Mouse (Mus musculus): ENCODE measurements around the gene Tmem63a. TPM values are rescaled to one million over a fixed set of nuclear protein-coding genes. Genes with fewer than 3 reads are reported as not detected.

Gene Tmem63a
- polyA plus RNA-seq, 1 experiment from 2014 or later, result 1.2 TPM

DNA sequence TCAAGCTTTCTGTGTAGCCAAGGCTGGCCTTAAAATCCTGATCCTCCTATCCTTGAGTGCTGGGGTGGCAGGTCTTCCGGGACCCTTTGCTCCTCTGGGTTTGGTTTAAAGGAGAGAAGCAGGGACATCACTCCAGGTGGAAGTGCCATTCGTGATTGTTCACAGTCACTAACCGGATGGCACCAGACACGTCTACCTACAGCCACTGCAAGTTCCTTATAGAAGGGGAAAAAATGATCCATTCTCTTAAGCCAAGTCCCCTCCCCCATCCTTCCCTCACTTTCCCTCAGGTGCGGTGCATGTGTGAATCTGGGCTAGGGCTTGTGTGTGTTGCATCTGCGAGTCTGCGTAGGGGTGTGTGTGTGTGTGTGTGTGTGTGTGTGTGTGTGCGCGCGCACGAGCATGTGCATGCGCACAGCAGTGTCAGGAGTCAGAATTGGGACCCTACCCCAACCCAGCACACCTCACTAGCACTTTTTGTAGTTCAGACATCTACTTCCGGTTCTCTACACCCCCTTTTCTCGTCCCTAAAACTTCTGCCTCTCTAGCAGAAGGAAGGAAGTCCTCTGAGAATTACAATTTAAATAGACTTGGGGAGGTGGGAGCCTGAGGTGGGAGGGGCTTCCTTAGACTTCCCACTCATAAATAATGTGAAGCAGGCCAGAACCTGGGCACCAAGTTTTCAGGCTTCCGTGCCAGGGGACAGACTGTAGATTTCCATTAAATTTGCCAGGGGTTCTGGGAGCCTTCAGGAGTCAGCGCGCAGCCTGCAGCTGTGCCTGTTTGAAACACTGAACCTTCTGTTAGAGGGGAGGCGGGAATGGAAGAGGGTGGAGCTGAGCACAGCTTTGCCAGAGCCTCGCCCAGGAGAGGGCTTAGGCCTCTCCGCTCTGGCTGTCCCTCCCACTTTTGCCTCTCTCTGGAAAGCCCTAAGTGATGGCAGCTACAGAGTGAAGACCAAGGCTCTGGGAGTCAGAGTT is 3.1 kb downstream of the Tmem63a start:
- peaks cover 37% of the 10 kb centered on the region for H3K27me3 ChIP-seq (ENCODE audit: control insufficient read depth, insufficient read depth, low read depth, low read length)
- no peak for ATAC-seq
- no peaks in the 10 kb centered on the region for H3K36me3 ChIP-seq (ENCODE audit: control insufficient read depth, insufficient read depth, low read length)
- H3K4me1 ChIP-seq (ENCODE audit: control insufficient read depth, insufficient read depth, low read length), result peaks cover 11% of the 10 kb centered on the region; the same call in 1 of the 2 replicates
- no peaks in the 10 kb centered on the region for H3K9me3 ChIP-seq (replicated peaks; ENCODE audit: control insufficient read depth, low read length, poor library complexity, severe bottlenecking)
- H3K4me3 ChIP-seq (ENCODE audit: low read depth, low read length), result no peak overlapping the region
- no peak overlapping the region for H3K27ac ChIP-seq (ENCODE audit: low read length)
- WGBS, result 27% methylated on average over 20 of the region's 20 CpGs
- no peak overlapping the region for H3K9ac ChIP-seq (ENCODE audit: low read depth, low read length)
- no peak overlapping the region for H3K4me2 ChIP-seq (ENCODE audit: low read length)

DNA sequence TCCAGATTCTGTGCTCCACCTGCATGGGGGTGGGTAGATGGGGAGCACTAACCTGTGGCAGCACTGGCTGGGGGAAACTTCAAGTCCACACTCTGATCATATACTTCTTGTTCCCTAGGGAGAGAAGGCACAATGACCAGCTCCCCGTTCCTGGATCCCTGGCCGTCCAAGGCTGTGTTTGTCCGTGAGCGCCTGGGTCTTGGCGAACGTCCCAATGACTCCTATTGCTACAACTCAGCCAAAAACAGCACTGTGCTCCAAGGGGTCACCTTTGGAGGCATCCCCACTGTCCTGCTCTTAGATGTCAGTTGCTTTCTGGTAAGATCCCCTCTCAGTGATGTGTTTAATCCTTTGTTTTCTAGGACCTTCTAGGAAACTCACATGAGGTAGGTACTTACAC is 4.3 kb downstream of the Tmem63a start:
- WGBS, result 78% methylated on average over 6 of the region's 6 CpGs
- peaks cover 11% of the 10 kb centered on the region; the same call in 1 of the 2 replicates for H3K4me1 ChIP-seq (ENCODE audit: control insufficient read depth, insufficient read depth, low read length)
- no peak overlapping the region for H3K27ac ChIP-seq (ENCODE audit: low read length)
- H3K4me2 ChIP-seq (ENCODE audit: low read length), result no peak overlapping the region
- peaks cover 31% of the 10 kb centered on the region for H3K27me3 ChIP-seq (ENCODE audit: control insufficient read depth, insufficient read depth, low read depth, low read length)
- H3K36me3 ChIP-seq (ENCODE audit: control insufficient read depth, insufficient read depth, low read length), result no peaks in the 10 kb centered on the region
- H3K4me3 ChIP-seq (ENCODE audit: low read depth, low read length), result no peak overlapping the region
- no peaks in the 10 kb centered on the region for H3K9me3 ChIP-seq (replicated peaks; ENCODE audit: control insufficient read depth, low read length, poor library complexity, severe bottlenecking)
- H3K9ac ChIP-seq (ENCODE audit: low read depth, low read length), result no peak overlapping the region
- no peak for ATAC-seq

DNA sequence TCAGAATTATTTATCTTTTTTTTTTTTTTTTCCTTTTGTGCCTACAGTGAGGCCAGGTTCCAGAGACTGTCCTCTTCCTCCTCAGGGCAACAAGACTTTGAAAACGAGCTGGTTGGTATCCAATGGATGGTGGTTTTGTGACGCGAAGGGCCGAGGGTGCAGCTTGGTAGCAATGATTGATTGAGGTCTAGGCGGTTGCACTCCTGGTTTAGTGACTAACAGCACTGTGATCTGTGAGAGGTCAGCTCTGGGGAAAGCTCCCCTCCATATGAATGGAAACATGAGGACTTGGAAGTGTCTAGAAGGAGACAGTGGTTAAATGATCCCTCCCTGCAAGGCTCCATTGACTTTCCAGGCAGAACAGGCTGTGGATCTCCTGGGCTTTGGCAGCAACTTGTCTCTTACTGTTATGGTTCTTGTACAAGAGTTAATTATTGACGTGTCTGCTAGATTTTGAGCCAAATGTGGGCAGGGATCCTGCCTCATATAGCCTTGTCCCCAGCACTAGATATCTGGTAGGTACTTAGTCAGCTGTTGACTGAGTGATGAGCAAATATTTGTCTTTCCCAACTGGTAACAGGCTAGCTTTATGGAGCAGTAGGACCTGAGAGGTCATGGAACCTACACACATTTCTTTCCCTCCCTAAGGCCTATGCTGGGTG is 10.1 kb downstream of the Tmem63a start:
- Histone ChIP-seq H3K27me3 (ENCODE audit: control insufficient read depth, insufficient read depth, low read depth, low read length) (no peaks in the 10 kb centered on the region), H3K9me3 (replicated peaks; ENCODE audit: control insufficient read depth, low read length, poor library complexity, severe bottlenecking) (no peaks in the 10 kb centered on the region), H3K9ac (ENCODE audit: low read depth, low read length) (no peak overlapping the region), H3K4me1 (ENCODE audit: control insufficient read depth, insufficient read depth, low read length) (no peaks in the 10 kb centered on the region), H3K36me3 (ENCODE audit: control insufficient read depth, insufficient read depth, low read length) (no peaks in the 10 kb centered on the region), H3K4me3 (ENCODE audit: low read depth, low read length) (no peak overlapping the region), H3K27ac (ENCODE audit: low read length) (no peak overlapping the region), H3K4me2 (ENCODE audit: low read length) (no peak overlapping the region)
- no peak for ATAC-seq
- WGBS, result 91% methylated on average over 6 of the region's 6 CpGs

DNA sequence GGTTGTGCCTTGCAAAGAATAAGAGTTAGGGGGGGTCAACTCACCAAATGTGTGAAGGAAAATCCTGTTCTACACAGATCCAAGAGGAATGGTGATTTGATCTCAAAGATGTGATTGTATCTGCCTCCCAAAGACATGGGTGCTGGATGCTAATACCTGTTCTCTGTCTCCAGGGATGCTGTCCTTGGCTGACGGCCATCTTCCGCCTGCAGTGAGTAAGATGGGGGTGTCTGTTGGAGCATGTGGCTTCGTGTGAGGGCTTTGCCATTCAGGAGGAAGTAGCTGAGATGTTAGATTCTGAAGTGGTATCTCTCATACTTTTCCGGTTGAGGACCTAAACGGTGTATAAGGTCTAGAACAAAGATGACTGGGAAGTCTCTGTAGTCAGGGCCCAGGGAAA is 10.7 kb downstream of the Tmem63a start:
- 91% methylated on average over 5 of the region's 5 CpGs for WGBS
- H3K9me3 ChIP-seq (replicated peaks; ENCODE audit: control insufficient read depth, low read length, poor library complexity, severe bottlenecking), result no peaks in the 10 kb centered on the region

DNA sequence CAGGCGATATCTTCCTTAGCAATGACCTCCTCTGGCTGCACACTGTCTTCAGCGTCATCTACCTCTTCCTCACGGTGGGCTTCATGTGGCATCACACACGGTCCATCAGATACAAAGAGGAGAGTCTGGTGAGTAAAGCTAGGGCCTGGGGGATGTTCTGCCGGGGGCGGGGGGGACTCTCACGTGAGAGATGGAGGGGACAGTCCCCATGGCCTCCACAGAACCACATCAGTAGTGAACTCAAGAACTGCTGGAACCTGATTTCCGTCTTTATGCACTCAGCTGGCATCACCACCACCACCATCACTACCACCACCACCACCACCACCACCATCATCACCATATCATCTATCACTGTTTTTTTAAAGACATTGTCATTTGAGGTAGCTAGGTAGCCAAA is 14.3 kb downstream of the Tmem63a start:
- no peaks in the 10 kb centered on the region for H3K27me3 ChIP-seq (ENCODE audit: control insufficient read depth, insufficient read depth, low read depth, low read length)
- no peak overlapping the region for H3K27ac ChIP-seq (ENCODE audit: low read length)

More for the DNA sequence above, 10.7 kb downstream of the Tmem63a start:
- Histone ChIP-seq H3K27me3 (ENCODE audit: control insufficient read depth, insufficient read depth, low read depth, low read length) (no peaks in the 10 kb centered on the region), H3K36me3 (ENCODE audit: control insufficient read depth, insufficient read depth, low read length) (no peaks in the 10 kb centered on the region), H3K4me2 (ENCODE audit: low read length) (no peak overlapping the region), H3K27ac (ENCODE audit: low read length) (no peak overlapping the region), H3K4me3 (ENCODE audit: low read depth, low read length) (no peak overlapping the region), H3K9ac (ENCODE audit: low read depth, low read length) (no peak overlapping the region), H3K4me1 (ENCODE audit: control insufficient read depth, insufficient read depth, low read length) (no peaks in the 10 kb centered on the region)
- no peak for ATAC-seq

DNA sequence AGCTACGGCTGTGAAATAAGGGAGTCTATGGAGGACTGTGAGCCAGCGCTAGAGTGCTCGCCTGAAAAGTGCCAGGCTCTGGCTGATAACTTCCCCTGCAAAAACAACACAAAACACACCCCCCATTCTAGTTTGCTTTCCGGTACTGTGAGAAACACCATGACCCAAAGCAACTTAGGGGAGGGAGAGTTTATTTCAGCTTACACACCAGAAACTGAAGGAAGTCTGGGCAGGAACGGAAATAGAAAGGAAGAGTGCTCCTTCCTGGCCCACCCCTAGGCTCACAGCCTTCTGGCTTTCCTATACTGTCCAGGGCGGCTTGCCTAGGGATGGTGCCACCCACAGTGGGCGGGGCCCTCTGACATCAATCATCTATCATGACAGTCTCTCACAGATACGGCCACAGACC is 14.8 kb downstream of the Tmem63a start:
- no peak overlapping the region for H3K4me2 ChIP-seq (ENCODE audit: low read length)
- ATAC-seq, result no peak
- no peaks in the 10 kb centered on the region for H3K27me3 ChIP-seq (ENCODE audit: control insufficient read depth, insufficient read depth, low read depth, low read length)
- no peak overlapping the region for H3K27ac ChIP-seq (ENCODE audit: low read length)
- H3K4me3 ChIP-seq (ENCODE audit: low read depth, low read length), result no peak overlapping the region
- H3K9me3 ChIP-seq (replicated peaks; ENCODE audit: control insufficient read depth, low read length, poor library complexity, severe bottlenecking), result no peaks in the 10 kb centered on the region
- H3K4me1 ChIP-seq (ENCODE audit: control insufficient read depth, insufficient read depth, low read length), result no peaks in the 10 kb centered on the region
- H3K36me3 ChIP-seq (ENCODE audit: control insufficient read depth, insufficient read depth, low read length), result no peaks in the 10 kb centered on the region
- no peak overlapping the region for H3K9ac ChIP-seq (ENCODE audit: low read depth, low read length)
- 82% methylated on average over 8 of the region's 8 CpGs for WGBS

More for the DNA sequence above, 14.3 kb downstream of the Tmem63a start:
- Histone ChIP-seq H3K36me3 (ENCODE audit: control insufficient read depth, insufficient read depth, low read length) (no peaks in the 10 kb centered on the region), H3K4me3 (ENCODE audit: low read depth, low read length) (no peak overlapping the region), H3K4me2 (ENCODE audit: low read length) (no peak overlapping the region), H3K4me1 (ENCODE audit: control insufficient read depth, insufficient read depth, low read length) (no peaks in the 10 kb centered on the region), H3K9me3 (replicated peaks; ENCODE audit: control insufficient read depth, low read length, poor library complexity, severe bottlenecking) (no peaks in the 10 kb centered on the region), H3K9ac (ENCODE audit: low read depth, low read length) (no peak overlapping the region)
- ATAC-seq, result no peak
- 90% methylated on average over 8 of the region's 8 CpGs for WGBS

- Histone ChIP-seq H3K9ac (ENCODE audit: low read depth, low read length) (no peak overlapping the region), H3K27ac (ENCODE audit: low read length) (no peak overlapping the region), H3K4me1 (ENCODE audit: control insufficient read depth, insufficient read depth, low read length) (no peaks in the 10 kb centered on the region), H3K4me2 (ENCODE audit: low read length) (no peak overlapping the region), H3K27me3 (ENCODE audit: control insufficient read depth, insufficient read depth, low read depth, low read length) (no peaks in the 10 kb centered on the region), H3K9me3 (replicated peaks; ENCODE audit: control insufficient read depth, low read length, poor library complexity, severe bottlenecking) (no peaks in the 10 kb centered on the region), H3K36me3 (ENCODE audit: control insufficient read depth, insufficient read depth, low read length) (no peaks in the 10 kb centered on the region), H3K4me3 (ENCODE audit: low read depth, low read length) (no peak overlapping the region)
- no peak for ATAC-seq
- WGBS, result 83% methylated on average over 3 of the region's 3 CpGs
Observed at GRCm38 (mm10) chr1:180957989-180958388, 15.8 kb downstream of the Tmem63a start.

GRCm38 (mm10) chr1:180958797-180959196 is 16.7 kb downstream of the Tmem63a start:
- Histone ChIP-seq H3K4me1 (ENCODE audit: control insufficient read depth, insufficient read depth, low read length) (no peaks in the 10 kb centered on the region), H3K4me3 (ENCODE audit: low read depth, low read length) (no peak overlapping the region), H3K9me3 (replicated peaks; ENCODE audit: control insufficient read depth, low read length, poor library complexity, severe bottlenecking) (no peaks in the 10 kb centered on the region), H3K36me3 (ENCODE audit: control insufficient read depth, insufficient read depth, low read length) (no peaks in the 10 kb centered on the region), H3K27ac (ENCODE audit: low read length) (no peak overlapping the region), H3K4me2 (ENCODE audit: low read length) (no peak overlapping the region), H3K9ac (ENCODE audit: low read depth, low read length) (no peak overlapping the region), H3K27me3 (ENCODE audit: control insufficient read depth, insufficient read depth, low read depth, low read length) (no peaks in the 10 kb centered on the region)
- 70% methylated on average over 3 of the region's 3 CpGs for WGBS
- no peak for ATAC-seq

DNA sequence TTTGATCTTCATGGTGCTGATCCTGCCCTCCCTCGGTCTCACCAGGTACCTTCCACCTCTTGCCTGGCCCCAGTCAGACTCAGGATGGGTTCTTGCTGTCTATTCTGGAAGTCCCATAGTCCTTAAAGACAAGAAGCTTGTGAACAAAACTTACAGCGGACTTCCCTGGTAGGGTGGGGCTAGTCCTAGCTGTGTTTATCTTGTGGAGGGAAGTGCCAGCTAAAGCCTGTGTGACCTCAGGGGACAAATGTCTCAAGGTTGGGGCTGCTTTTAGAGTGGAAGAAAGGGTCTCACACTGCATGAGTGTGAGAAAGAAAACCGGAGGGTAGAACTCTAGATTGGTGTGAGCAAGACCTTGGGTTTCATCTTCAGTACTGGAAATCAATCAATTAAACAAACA is 23.6 kb downstream of the Tmem63a start:
- Histone ChIP-seq H3K4me1 (ENCODE audit: control insufficient read depth, insufficient read depth, low read length) (no peaks in the 10 kb centered on the region), H3K9ac (ENCODE audit: low read depth, low read length) (no peak overlapping the region), H3K27me3 (ENCODE audit: control insufficient read depth, insufficient read depth, low read depth, low read length) (no peaks in the 10 kb centered on the region), H3K4me3 (ENCODE audit: low read depth, low read length) (no peak overlapping the region), H3K27ac (ENCODE audit: low read length) (no peak overlapping the region), H3K36me3 (ENCODE audit: control insufficient read depth, insufficient read depth, low read length) (no peaks in the 10 kb centered on the region), H3K4me2 (ENCODE audit: low read length) (no peak overlapping the region), H3K9me3 (replicated peaks; ENCODE audit: control insufficient read depth, low read length, poor library complexity, severe bottlenecking) (no peaks in the 10 kb centered on the region)
- no peak for ATAC-seq
- WGBS, result 93% methylated on average over 3 of the region's 3 CpGs
